Mouse (Mus musculus): ENCODE measurements around the gene Dst. TPM values are rescaled to one million over a fixed set of nuclear protein-coding genes. Genes with fewer than 3 reads are reported as not detected.

The Dst gene
- polyA plus RNA-seq, 1 experiment from 2014 or later, result 11.9 TPM

- no peak for DNase-seq (ENCODE audit: low spot score)
These were observed 259.4 kb downstream of the Dst start for GRCm38 (mm10) chr1:34167151-34168057.

GRCm38 (mm10) chr1:34169086-34169485, 261.1 kb downstream of the Dst start:
- no peak for DNase-seq (ENCODE audit: low spot score)

GRCm38 (mm10) chr1:34174517-34174916, 266.5 kb downstream of the Dst start:
- DNase-seq (ENCODE audit: low spot score), result no peak

- DNase-seq (ENCODE audit: low spot score), result no peak
These were observed 266.9 kb downstream of the Dst start for GRCm38 (mm10) chr1:34174961-34175360.

GRCm38 (mm10) chr1:34178022-34178727, 270.1 kb downstream of the Dst start:
- DNase-seq (ENCODE audit: low spot score), result no peak

DNA sequence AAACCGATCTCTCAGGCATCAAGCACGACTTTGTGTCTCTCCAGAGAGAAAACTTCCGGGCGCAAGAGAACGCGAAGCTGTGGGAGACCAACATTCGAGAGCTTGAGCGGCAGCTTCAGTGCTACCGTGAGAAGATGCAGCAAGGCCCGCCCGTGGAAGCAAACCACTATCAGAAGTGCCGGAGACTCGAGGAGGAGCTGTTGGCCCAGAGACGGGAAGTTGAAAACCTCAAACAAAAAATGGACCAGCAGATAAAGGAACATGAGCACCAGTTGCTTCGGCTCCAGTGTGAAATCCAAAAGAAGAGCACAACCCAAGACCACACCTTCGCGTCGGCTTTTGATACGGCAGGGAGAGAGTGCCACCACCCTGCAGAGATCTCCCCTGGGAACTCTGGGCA, 271.7 kb downstream of the Dst start:
- no peak for DNase-seq (ENCODE audit: low spot score)

DNA sequence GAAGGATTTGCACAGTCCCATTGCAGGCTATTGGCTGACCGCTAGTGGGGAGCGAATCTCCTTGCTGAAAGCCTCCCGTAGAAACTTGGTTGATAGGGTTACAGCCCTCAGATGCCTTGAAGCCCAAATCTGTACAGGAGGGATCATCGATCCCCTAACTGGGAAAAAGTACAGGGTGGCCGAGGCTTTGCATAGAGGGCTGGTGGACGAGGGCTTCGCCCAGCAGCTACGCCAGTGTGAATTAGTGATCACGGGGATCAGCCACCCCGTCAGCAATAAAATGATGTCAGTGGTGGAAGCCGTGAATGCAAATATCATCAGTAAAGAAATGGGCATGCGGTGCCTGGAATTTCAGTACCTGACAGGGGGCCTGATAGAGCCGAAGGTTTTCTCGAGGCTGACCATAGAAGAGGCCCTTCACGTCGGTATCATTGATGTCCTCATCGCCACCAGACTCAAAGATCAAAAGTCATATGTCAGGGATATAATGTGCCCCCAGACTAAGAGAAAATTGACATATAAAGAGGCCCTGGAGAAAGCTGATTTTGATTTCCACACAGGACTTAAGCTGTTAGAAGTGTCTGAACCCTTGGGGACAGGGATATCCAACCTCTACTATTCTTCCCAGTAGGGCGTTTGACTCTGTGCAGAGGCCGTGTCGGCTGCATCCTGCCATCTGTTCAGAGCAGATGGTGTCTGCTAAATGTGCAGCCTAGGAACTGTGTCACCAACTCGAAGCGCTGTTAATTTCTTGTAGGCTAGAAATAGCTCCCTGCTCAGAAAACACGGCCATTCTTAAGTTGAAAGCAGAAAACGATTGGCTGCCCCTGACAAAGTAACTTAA, 274.6 kb downstream of the Dst start:
- DNase-seq (ENCODE audit: low spot score), result peak; percentile 5

GRCm38 (mm10) chr1:34183250-34183926, 275.4 kb downstream of the Dst start:
- no peak for DNase-seq (ENCODE audit: low spot score)

- no peak for DNase-seq (ENCODE audit: low spot score)
These were observed 276.2 kb downstream of the Dst start for GRCm38 (mm10) chr1:34184266-34184665.

GRCm38 (mm10) chr1:34186033-34186432, 278.0 kb downstream of the Dst start:
- no peak for DNase-seq (ENCODE audit: low spot score)

- DNase-seq (ENCODE audit: low spot score), result peak; percentile 62
These were observed 279.5 kb downstream of the Dst start for GRCm38 (mm10) chr1:34187501-34187900.

- DNase-seq (ENCODE audit: low spot score), result no peak
These were observed 280.8 kb downstream of the Dst start for GRCm38 (mm10) chr1:34188721-34189236.

GRCm38 (mm10) chr1:34189318-34189717, 281.3 kb downstream of the Dst start:
- DNase-seq (ENCODE audit: low spot score), result no peak

DNA sequence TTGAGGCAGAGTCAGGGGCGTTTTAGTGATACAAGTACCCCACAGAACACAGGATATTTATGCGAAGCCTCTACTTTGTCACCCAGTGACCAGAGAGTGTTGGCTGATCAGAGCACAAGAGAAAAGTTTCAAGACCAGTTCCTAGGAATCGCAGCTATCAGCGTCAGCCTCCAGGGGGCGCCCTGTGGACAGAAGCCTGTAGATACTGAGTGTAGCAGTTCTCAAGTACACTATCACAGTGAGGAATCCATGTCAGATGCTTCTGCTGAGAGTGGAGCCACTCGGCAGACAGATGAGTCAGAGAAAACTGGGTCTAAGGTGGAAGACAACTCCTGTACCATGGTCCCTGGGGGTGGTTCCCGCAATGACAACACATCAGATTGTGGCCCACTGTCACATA, 281.9 kb downstream of the Dst start:
- peak; percentile 61 for DNase-seq (ENCODE audit: low spot score)

DNA sequence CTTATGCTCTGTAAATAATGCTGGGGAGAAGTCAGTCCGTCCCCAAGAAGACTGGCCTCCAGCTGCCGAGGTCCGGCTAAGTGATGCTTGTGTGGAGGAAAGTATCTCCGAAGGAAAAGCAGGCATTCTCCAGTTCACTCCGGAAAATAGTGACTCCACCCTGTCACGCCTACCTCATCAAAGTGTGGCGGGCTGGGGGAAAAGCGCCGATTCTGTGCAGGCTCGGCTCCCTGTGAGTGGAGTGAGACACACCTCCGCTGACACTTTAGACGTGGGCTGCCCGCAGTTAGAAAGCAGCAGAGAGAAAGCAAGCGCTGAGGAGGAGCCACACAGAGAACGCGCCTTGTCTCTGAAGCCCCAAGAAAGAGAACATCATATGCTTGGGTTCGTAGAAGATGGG, 284.1 kb downstream of the Dst start:
- DNase-seq (ENCODE audit: low spot score), result no peak

GRCm38 (mm10) chr1:34200791-34201190, 292.8 kb downstream of the Dst start:
- no peak for DNase-seq (ENCODE audit: low spot score)

- peak; percentile 51 for DNase-seq (ENCODE audit: low spot score)
These were observed 293.5 kb downstream of the Dst start for GRCm38 (mm10) chr1:34201483-34201882.

DNA sequence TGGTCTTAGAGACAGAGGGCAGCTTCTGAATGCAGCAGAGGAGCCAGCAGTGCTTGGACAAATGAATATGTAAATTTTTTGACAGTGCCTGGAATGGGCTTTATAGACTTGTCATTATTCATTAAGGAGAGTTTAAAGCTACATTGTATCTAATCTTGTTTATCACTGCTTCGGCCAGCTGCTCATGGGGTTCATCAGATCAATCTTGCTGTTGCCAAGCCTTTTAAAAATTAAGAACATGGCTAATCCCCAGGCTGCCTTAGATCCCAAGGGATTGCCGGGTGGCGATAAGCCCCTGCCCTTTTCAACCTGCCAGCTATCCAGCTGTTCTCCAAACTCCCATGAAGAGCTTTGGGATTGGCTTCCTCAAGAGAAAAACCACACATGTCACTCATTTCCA, 303.7 kb downstream of the Dst start:
- no peak for DNase-seq (ENCODE audit: low spot score)

DNA sequence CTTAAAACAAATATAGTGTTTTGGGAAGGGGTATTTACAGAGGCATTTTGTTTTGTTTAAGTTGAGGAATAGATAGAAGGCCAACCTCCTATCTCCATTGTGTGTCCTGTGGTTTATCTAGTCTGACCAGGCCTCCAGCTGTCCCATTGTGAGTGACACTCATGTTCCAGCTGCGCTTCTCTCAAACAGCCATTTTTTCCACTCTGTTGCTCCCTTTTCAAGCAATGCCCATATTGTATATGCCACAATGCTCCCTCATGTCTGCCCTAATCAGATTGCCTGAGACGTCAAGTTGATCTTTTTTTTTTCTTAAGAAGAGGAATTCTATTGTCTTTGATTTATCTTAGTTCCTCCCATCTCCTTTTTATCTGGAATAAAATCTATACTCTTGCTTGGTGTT, 308.4 kb downstream of the Dst start:
- no peak for DNase-seq (ENCODE audit: low spot score)

- DNase-seq (ENCODE audit: low spot score), result peak; percentile 81
These were observed 310.3 kb downstream of the Dst start for GRCm38 (mm10) chr1:34218323-34218722.

GRCm38 (mm10) chr1:34218801-34219200, 310.8 kb downstream of the Dst start:
- no peak for DNase-seq (ENCODE audit: low spot score)

Measured in thymus, postnatal 0 days (tissue).